7 mouse cellular contexts compared by ENCODE assay signal in the genomic region with DNA sequence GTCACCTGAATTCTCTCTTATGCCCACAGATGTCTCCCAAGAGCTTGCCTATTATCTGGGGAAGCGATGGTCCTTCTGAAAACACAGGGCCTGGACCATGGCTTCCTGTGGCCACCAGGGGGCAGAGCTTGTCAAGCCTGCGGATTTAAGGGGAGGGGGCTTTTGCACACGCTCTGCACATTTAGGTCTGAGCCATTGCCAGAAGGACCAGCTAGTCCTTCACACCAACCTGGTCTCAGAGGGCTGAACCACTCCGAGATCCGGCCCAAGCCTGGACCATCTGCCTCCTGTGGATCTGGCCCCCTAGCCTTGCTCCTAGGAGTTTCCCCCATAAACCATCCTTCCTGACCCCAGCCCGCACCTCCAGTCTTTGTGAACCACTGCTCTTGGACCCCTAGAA. TPM values are rescaled to one million over a fixed set of nuclear protein-coding genes. Genes with fewer than 3 reads are reported as not detected.
A peak's percentile ranks its signal among the peaks of the same experiment; 100 is the strongest.
DNase-seq lines count a peak whose midpoint lies in the region; ATAC-seq and TF ChIP-seq lines count a peak whose summit lies in the region.

No protein-coding gene starts in this region.

- no peak for TF ChIP-seq POLR2A in brain, embryonic 14.5 days (IDR thresholded peaks at IDR 0.05; ENCODE audit: borderline replicate concordance, extremely low read depth, insufficient read depth, insufficient read length, poor library complexity, severe bottlenecking)

- peak; percentile 87 for TF ChIP-seq CTCF in brain, embryonic 14.5 days (IDR thresholded peaks at IDR 0.05; ENCODE audit: borderline replicate concordance, extremely low read depth, insufficient read depth, insufficient read length)

- peaks cover 26% of the 10 kb centered on the region for H3K27me3 ChIP-seq in lung, embryonic 16.5 days (ENCODE audit: control insufficient read depth, insufficient read depth, low read depth, low read length)
- H3K27me3 ChIP-seq in forebrain, embryonic 13.5 days = peaks cover 66% of the 10 kb centered on the region
- peaks cover 47% of the 10 kb centered on the region for H3K27me3 ChIP-seq in limb, embryonic 12.5 days
- peaks cover 55% of the 10 kb centered on the region for H3K27me3 ChIP-seq in neural tube, embryonic 12.5 days (replicated peaks)

- H3K27ac ChIP-seq in lung, embryonic 16.5 days (ENCODE audit: low read length) = no peak overlapping the region
- H3K27ac ChIP-seq in forebrain, embryonic 13.5 days = no peak overlapping the region
- H3K27ac ChIP-seq in limb, embryonic 12.5 days = peak overlapping the region; percentile 31; the same call in 1 of the 2 replicates
- no peak overlapping the region for H3K27ac ChIP-seq in neural tube, embryonic 12.5 days

- no peak overlapping the region for H3K4me3 ChIP-seq in lung, embryonic 16.5 days (ENCODE audit: low read length)
- H3K4me3 ChIP-seq in forebrain, embryonic 13.5 days = no peak overlapping the region
- H3K4me3 ChIP-seq in limb, embryonic 12.5 days (replicated peaks) = peak overlapping the region; percentile 49
- no peak overlapping the region for H3K4me3 ChIP-seq in neural tube, embryonic 12.5 days

- H3K36me3 ChIP-seq in lung, embryonic 16.5 days (ENCODE audit: control insufficient read depth, insufficient read depth, low read length) = no peaks in the 10 kb centered on the region
- peaks cover 10% of the 10 kb centered on the region; the same call in 1 of the 2 replicates for H3K36me3 ChIP-seq in forebrain, embryonic 13.5 days (ENCODE audit: poor library complexity, severe bottlenecking)
- peaks cover 23% of the 10 kb centered on the region for H3K36me3 ChIP-seq in limb, embryonic 12.5 days
- no peaks in the 10 kb centered on the region; the same call in 1 of the 2 replicates for H3K36me3 ChIP-seq in neural tube, embryonic 12.5 days

- WGBS in lung, embryonic 16.5 days = 15% methylated on average over 6 of the region's 6 CpGs
- 16% methylated on average over 6 of the region's 6 CpGs for WGBS in forebrain, embryonic 13.5 days
- 7% methylated on average over 6 of the region's 6 CpGs for WGBS in limb, embryonic 12.5 days
- 16% methylated on average over 6 of the region's 6 CpGs for WGBS in neural tube, embryonic 12.5 days

- no peak for DNase-seq in lung, postnatal 36 days
- DNase-seq in brain, embryonic 14.5 days (ENCODE audit: low read depth) = peak; percentile 84
- DNase-seq in ovary, adult 18-20 months (ENCODE audit: low spot score) = no peak

- peak overlapping the region; percentile 66; the same call in 1 of the 2 replicates for H3K4me2 ChIP-seq in lung, embryonic 16.5 days (ENCODE audit: low read depth, low read length)
- H3K4me2 ChIP-seq in forebrain, embryonic 13.5 days = no peak overlapping the region; the same call in 1 of the 2 replicates
- H3K4me2 ChIP-seq in limb, embryonic 12.5 days = peak overlapping the region; percentile 97
- H3K4me2 ChIP-seq in neural tube, embryonic 12.5 days (replicated peaks) = peak overlapping the region; percentile 62

- no peaks in the 10 kb centered on the region for H3K9me3 ChIP-seq in lung, embryonic 16.5 days (ENCODE audit: control insufficient read depth, low read length)
- no peaks in the 10 kb centered on the region for H3K9me3 ChIP-seq in forebrain, embryonic 13.5 days (replicated peaks)
- no peaks in the 10 kb centered on the region for H3K9me3 ChIP-seq in limb, embryonic 12.5 days
- no peaks in the 10 kb centered on the region for H3K9me3 ChIP-seq in neural tube, embryonic 12.5 days

- no peak overlapping the region for H3K9ac ChIP-seq in lung, embryonic 16.5 days (ENCODE audit: low read length)
- H3K9ac ChIP-seq in forebrain, embryonic 13.5 days = no peak overlapping the region
- H3K9ac ChIP-seq in limb, embryonic 12.5 days (replicated peaks) = no peak overlapping the region
- no peak overlapping the region for H3K9ac ChIP-seq in neural tube, embryonic 12.5 days

- H3K4me1 ChIP-seq in lung, embryonic 16.5 days (replicated peaks; ENCODE audit: control insufficient read depth, insufficient read depth, low read length) = peaks cover 15% of the 10 kb centered on the region
- H3K4me1 ChIP-seq in forebrain, embryonic 13.5 days = peaks cover 37% of the 10 kb centered on the region
- H3K4me1 ChIP-seq in limb, embryonic 12.5 days (replicated peaks) = peaks cover 40% of the 10 kb centered on the region
- H3K4me1 ChIP-seq in neural tube, embryonic 12.5 days = peaks cover 34% of the 10 kb centered on the region

- no peak for ATAC-seq in lung, embryonic 16.5 days (ENCODE audit: low read depth)
- ATAC-seq in forebrain, embryonic 13.5 days = peak; percentile 33
- no peak; the same call in 1 of the 2 replicates for ATAC-seq in limb, embryonic 12.5 days (ENCODE audit: insufficient number of reproducible peaks, insufficient read depth, low FRiP score, low TSS enrichment, low read depth)
- peak; percentile 35; the same call in 1 of the 2 replicates for ATAC-seq in neural tube, embryonic 12.5 days (ENCODE audit: low FRiP score, low read depth)

RNA-seq across cellular contexts. Expression of gene Artn, which starts 1.3 kb away (rescaled TPM):
- polyA plus RNA-seq in lung, embryonic 16.5 days (2015; fragmentation: Nextera tagmentation; extraction: Ambion mirVana) = 3.2 and 3.7 TPM in 2 replicates
- polyA plus RNA-seq in brain, embryonic 14.5 days (2012; rRNA removed) = 0.40 and 0.59 TPM in 2 replicates
- 0.21 and 0.31 TPM in 2 replicates for polyA plus RNA-seq in forebrain, embryonic 13.5 days (2015; fragmentation: Nextera tagmentation; extraction: Ambion mirVana)
- 16.4 and 16.8 TPM in 2 replicates for polyA plus RNA-seq in limb, embryonic 12.5 days (2016; fragmentation: Nextera tagmentation; extraction: Ambion mirVana)
- 1.3 and 3.1 TPM in 2 replicates for polyA plus RNA-seq in neural tube, embryonic 12.5 days (2016; fragmentation: Nextera tagmentation; extraction: Ambion mirVana)

RNA-seq across cellular contexts. Expression of gene Ipo13, which starts 13.4 kb away (rescaled TPM):
- 41.5 and 44.4 TPM in 2 replicates for polyA plus RNA-seq in lung, embryonic 16.5 days (2015; fragmentation: Nextera tagmentation; extraction: Ambion mirVana)
- polyA plus RNA-seq in brain, embryonic 14.5 days (2012; rRNA removed) = 116 and 126 TPM in 2 replicates
- polyA plus RNA-seq in forebrain, embryonic 13.5 days (2015; fragmentation: Nextera tagmentation; extraction: Ambion mirVana) = 60.5 and 70.6 TPM in 2 replicates
- polyA plus RNA-seq in limb, embryonic 12.5 days (2016; fragmentation: Nextera tagmentation; extraction: Ambion mirVana) = 40.3 and 48.1 TPM in 2 replicates
- 65.7 and 68.5 TPM in 2 replicates for polyA plus RNA-seq in neural tube, embryonic 12.5 days (2016; fragmentation: Nextera tagmentation; extraction: Ambion mirVana)

RNA-seq across cellular contexts. Expression of gene Dph2, which starts 36.4 kb away (rescaled TPM):
- 16.2 and 17.9 TPM in 2 replicates for polyA plus RNA-seq in lung, embryonic 16.5 days (2015; fragmentation: Nextera tagmentation; extraction: Ambion mirVana)
- 22.7 and 36.5 TPM in 2 replicates for polyA plus RNA-seq in brain, embryonic 14.5 days (2012; rRNA removed)
- polyA plus RNA-seq in forebrain, embryonic 13.5 days (2015; fragmentation: Nextera tagmentation; extraction: Ambion mirVana) = 27.3 and 28.5 TPM in 2 replicates
- polyA plus RNA-seq in limb, embryonic 12.5 days (2016; fragmentation: Nextera tagmentation; extraction: Ambion mirVana) = 18.3 and 18.8 TPM in 2 replicates
- 23.0 and 27.5 TPM in 2 replicates for polyA plus RNA-seq in neural tube, embryonic 12.5 days (2016; fragmentation: Nextera tagmentation; extraction: Ambion mirVana)

RNA-seq across cellular contexts. Expression of gene Atp6v0b, which starts 41.1 kb away (rescaled TPM):
- 180 and 204 TPM in 2 replicates for polyA plus RNA-seq in lung, embryonic 16.5 days (2015; fragmentation: Nextera tagmentation; extraction: Ambion mirVana)
- polyA plus RNA-seq in brain, embryonic 14.5 days (2012; rRNA removed) = 453 and 682 TPM in 2 replicates
- 333 and 349 TPM in 2 replicates for polyA plus RNA-seq in forebrain, embryonic 13.5 days (2015; fragmentation: Nextera tagmentation; extraction: Ambion mirVana)
- polyA plus RNA-seq in limb, embryonic 12.5 days (2016; fragmentation: Nextera tagmentation; extraction: Ambion mirVana) = 160 and 175 TPM in 2 replicates
- polyA plus RNA-seq in neural tube, embryonic 12.5 days (2016; fragmentation: Nextera tagmentation; extraction: Ambion mirVana) = 308 and 323 TPM in 2 replicates

RNA-seq across cellular contexts. Expression of gene B4galt2, which starts 44.9 kb away (rescaled TPM):
- polyA plus RNA-seq in lung, embryonic 16.5 days (2015; fragmentation: Nextera tagmentation; extraction: Ambion mirVana) = 10.6 and 12.0 TPM in 2 replicates
- polyA plus RNA-seq in brain, embryonic 14.5 days (2012; rRNA removed) = 156 and 175 TPM in 2 replicates
- 28.7 and 32.0 TPM in 2 replicates for polyA plus RNA-seq in forebrain, embryonic 13.5 days (2015; fragmentation: Nextera tagmentation; extraction: Ambion mirVana)
- polyA plus RNA-seq in limb, embryonic 12.5 days (2016; fragmentation: Nextera tagmentation; extraction: Ambion mirVana) = 36.4 and 39.8 TPM in 2 replicates
- 44.5 and 46.9 TPM in 2 replicates for polyA plus RNA-seq in neural tube, embryonic 12.5 days (2016; fragmentation: Nextera tagmentation; extraction: Ambion mirVana)

Comparison
In these comparisons a context has a peak if more than half of its experiments do, and no peak if none do; other contexts are left out.
1. ATAC-seq: peak in forebrain, embryonic 13.5 days (single experiment) and neural tube, embryonic 12.5 days (single experiment); none in lung, embryonic 16.5 days (single experiment) and limb, embryonic 12.5 days (single experiment).